Mouse (Mus musculus) ES-Bruce4 (cell line): ENCODE data around the gene Xpo5. TPM values are rescaled to one million over a fixed set of nuclear protein-coding genes. Genes with fewer than 3 reads are reported as not detected.
A peak's percentile ranks its signal among the peaks of the same experiment; 100 is the strongest.

Experiments used
- H3K27ac ChIP-seq: 2 replicates; pipeline ENCODE4 v1.5.1; 2012; ENCODE audit warnings: low read length, inconsistent platforms; ENCODE audit not compliant: insufficient read depth
- H3K27me3 ChIP-seq: 2 replicates; pipeline ENCODE4 v1.6.1; 2012; ENCODE audit warnings: mild to moderate bottlenecking, low read length, inconsistent platforms; ENCODE audit not compliant: control insufficient read depth, poor library complexity, insufficient read depth, severe bottlenecking
- H3K36me3 ChIP-seq: 2 replicates; pipeline ENCODE4 v1.6.1; 2012; ENCODE audit warnings: inconsistent platforms, mild to moderate bottlenecking, low read length, moderate library complexity; ENCODE audit not compliant: control insufficient read depth, poor library complexity, insufficient read depth, severe bottlenecking
- H3K4me1 ChIP-seq: one replicate; pipeline ENCODE4 v1.8.1; 2011; ENCODE audit warnings: low read length; ENCODE audit not compliant: control insufficient read depth, insufficient read depth
- H3K4me3 ChIP-seq: 2 replicates; pipeline ENCODE4 v1.5.1; 2011; ENCODE audit warnings: low read depth, mild to moderate bottlenecking, low read length
- H3K9ac ChIP-seq: 2 replicates; pipeline ENCODE4 v1.6.1; 2012; ENCODE audit warnings: low read depth, mild to moderate bottlenecking, inconsistent platforms; ENCODE audit not compliant: poor library complexity, severe bottlenecking
- H3K9me3 ChIP-seq: replicated peaks from 2 replicates; pipeline ENCODE4 v1.6.1; 2012; ENCODE audit warnings: mild to moderate bottlenecking, low read length, inconsistent platforms; ENCODE audit not compliant: control insufficient read depth, poor library complexity, insufficient read depth, severe bottlenecking
- CTCF ChIP-seq: IDR thresholded peaks from one replicate; pipeline ENCODE4 v1.8.1; 2011; ENCODE audit warnings: low read depth, low read length
- EP300 ChIP-seq: IDR thresholded peaks from 2 replicates; pipeline ENCODE4 v1.6.1; 2011; ENCODE audit warnings: low read depth, low read length; ENCODE audit not compliant: insufficient read depth
- POLR2A ChIP-seq: IDR thresholded peaks from one replicate; pipeline ENCODE4 v1.8.1; 2011; ENCODE audit warnings: low read length; ENCODE audit not compliant: insufficient read depth
- polyA plus RNA-seq: library from polyadenylated mRNA; stranded (reverse); fragments of >200 nt; gene quantifications from 2 replicates; pipeline ENCODE4 v1.2.4, GENCODE M21; 2011; ENCODE audit warnings: low read depth; ENCODE audit not compliant: missing spikeins, insufficient read depth, insufficient read length

The Xpo5 gene
- polyA plus RNA-seq, 1 experiment, result 77.8 TPM

- H3K4me1 ChIP-seq, result peaks cover 2% of the 10 kb centered on the region
- no peaks in the 10 kb centered on the region for H3K9me3 ChIP-seq
- no peaks in the 10 kb centered on the region for H3K36me3 ChIP-seq
- H3K27ac ChIP-seq, result no peak overlapping the region
- no peak overlapping the region for H3K9ac ChIP-seq
- TF ChIP-seq POLR2A, result no peak
- TF ChIP-seq EP300, result no peak
- no peak for TF ChIP-seq CTCF
- no peak overlapping the region for H3K4me3 ChIP-seq
- H3K27me3 ChIP-seq, result no peaks in the 10 kb centered on the region
Observed at GRCm38 (mm10) chr17:46162951-46163421, 39.6 kb upstream of the Xpo5 start.

- Histone ChIP-seq H3K4me1 (no peaks in the 10 kb centered on the region), H3K27me3 (no peaks in the 10 kb centered on the region), H3K9ac (no peak overlapping the region), H3K27ac (no peak overlapping the region), H3K36me3 (no peaks in the 10 kb centered on the region), H3K9me3 (no peaks in the 10 kb centered on the region), H3K4me3 (no peak overlapping the region)
- TF ChIP-seq EP300 (no peak), CTCF (no peak), POLR2A (no peak)
Observed at GRCm38 (mm10) chr17:46164301-46164700, 38.3 kb upstream of the Xpo5 start.

DNA sequence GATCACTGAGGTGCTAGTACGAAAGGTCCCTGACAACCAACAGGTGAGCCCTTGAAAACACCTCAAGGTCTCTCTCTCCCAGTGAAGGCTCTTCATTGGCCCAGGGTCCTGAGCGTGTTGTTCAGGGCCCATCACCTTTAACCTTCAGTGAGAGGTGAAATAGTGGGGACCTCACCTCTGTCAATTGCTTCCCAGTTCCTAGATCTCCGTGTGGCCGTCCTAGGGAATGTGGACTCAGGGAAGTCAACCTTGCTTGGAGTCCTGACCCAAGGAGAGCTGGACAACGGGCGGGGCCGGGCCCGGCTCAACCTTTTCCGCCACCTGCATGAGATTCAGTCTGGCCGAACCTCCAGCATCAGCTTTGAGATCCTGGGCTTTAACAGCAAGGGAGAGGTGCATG is 37.8 kb upstream of the Xpo5 start:
- TF ChIP-seq EP300, result no peak
- no peaks in the 10 kb centered on the region for H3K4me1 ChIP-seq
- no peak overlapping the region for H3K9ac ChIP-seq
- H3K27me3 ChIP-seq, result no peaks in the 10 kb centered on the region
- no peaks in the 10 kb centered on the region for H3K36me3 ChIP-seq
- H3K27ac ChIP-seq, result no peak overlapping the region
- no peak overlapping the region for H3K4me3 ChIP-seq
- H3K9me3 ChIP-seq, result no peaks in the 10 kb centered on the region

DNA sequence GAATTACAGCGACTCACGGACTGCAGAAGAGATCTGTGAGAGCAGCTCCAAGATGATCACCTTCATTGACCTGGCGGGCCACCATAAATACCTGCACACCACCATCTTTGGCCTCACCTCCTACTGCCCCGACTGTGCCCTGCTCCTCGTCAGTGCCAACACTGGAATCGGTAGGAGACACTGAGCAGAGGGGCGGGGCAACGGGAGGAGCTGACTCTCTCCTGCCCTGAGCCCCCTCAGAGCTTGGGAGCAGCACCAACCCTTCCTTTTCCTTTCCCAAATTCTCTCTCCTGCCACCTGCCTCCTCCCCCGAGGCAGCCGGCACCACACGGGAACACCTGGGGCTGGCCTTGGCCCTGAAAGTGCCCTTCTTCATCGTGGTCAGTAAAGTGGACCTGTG is 37.1 kb upstream of the Xpo5 start:
- no peak for TF ChIP-seq EP300
- no peak for TF ChIP-seq CTCF
- no peak for TF ChIP-seq POLR2A
- Histone ChIP-seq H3K36me3 (no peaks in the 10 kb centered on the region), H3K27ac (no peak overlapping the region), H3K9ac (no peak overlapping the region), H3K4me3 (no peak overlapping the region), H3K4me1 (no peaks in the 10 kb centered on the region), H3K9me3 (no peaks in the 10 kb centered on the region), H3K27me3 (no peaks in the 10 kb centered on the region)

- H3K27ac ChIP-seq, result no peak overlapping the region
- no peak overlapping the region for H3K9ac ChIP-seq
- no peak overlapping the region for H3K4me3 ChIP-seq
- no peaks in the 10 kb centered on the region for H3K36me3 ChIP-seq
- no peaks in the 10 kb centered on the region for H3K9me3 ChIP-seq
- no peak for TF ChIP-seq CTCF
- TF ChIP-seq POLR2A, result no peak
- no peak for TF ChIP-seq EP300
- no peaks in the 10 kb centered on the region for H3K27me3 ChIP-seq
- H3K4me1 ChIP-seq, result no peaks in the 10 kb centered on the region
Observed at GRCm38 (mm10) chr17:46166270-46166669, 36.3 kb upstream of the Xpo5 start.

GRCm38 (mm10) chr17:46167014-46167413 is 35.6 kb upstream of the Xpo5 start:
- TF ChIP-seq EP300 (no peak), CTCF (peak; percentile 55), POLR2A (no peak)
- Histone ChIP-seq H3K27me3 (no peaks in the 10 kb centered on the region), H3K36me3 (no peaks in the 10 kb centered on the region; the same call in 1 of the 2 replicates), H3K4me3 (no peak overlapping the region), H3K4me1 (no peaks in the 10 kb centered on the region), H3K9ac (no peak overlapping the region), H3K9me3 (no peaks in the 10 kb centered on the region), H3K27ac (no peak overlapping the region)
